Mouse (Mus musculus) neural tube, embryonic 11.5 days (tissue): ENCODE measurements at regions not wholly inside any gene's neighbourhood (a gene's known extent, or its start where the extent isn't known, plus 50 kb on each side); places are given as distances from the start of the nearest gene placed in this dataset.
A peak's percentile ranks its signal among the peaks of the same experiment; 100 is the strongest.

ENCODE experiments used
- ATAC-seq: fragments of 200-750 bp; cut with Nextera tagmentation; 2 replicates; pipeline ENCODE4 v1.8.0; 2017; ENCODE audit warnings: moderate number of reproducible peaks, mild to moderate bottlenecking, moderate TSS enrichment, moderate library complexity; ENCODE audit not compliant: insufficient read depth, low FRiP score, low TSS enrichment
- DNase-seq: peaks from one replicate; pipeline ENCODE4 v3.0.0-alpha.2; 2015; ENCODE audit warnings: low spot score
- H3K27ac ChIP-seq: fragments of 300-500 bp; sonication (generic); 2 replicates; pipeline ENCODE4 v1.5.1; 2014; ENCODE audit warnings: low read depth, mild to moderate bottlenecking, low read length
- H3K27me3 ChIP-seq: fragments of 300-500 bp; sonication (generic); 2 replicates; pipeline ENCODE4 v1.6.1; 2014; ENCODE audit warnings: mild to moderate bottlenecking, low read length, mixed read lengths; ENCODE audit not compliant: control insufficient read depth, insufficient read depth
- H3K36me3 ChIP-seq: fragments of 300-500 bp; sonication (generic); 2 replicates; pipeline ENCODE4 v1.6.1; 2014; ENCODE audit warnings: mild to moderate bottlenecking, low read length, moderate library complexity, mixed read lengths; ENCODE audit not compliant: control insufficient read depth, insufficient read depth
- H3K4me1 ChIP-seq: fragments of 300-500 bp; sonication (generic); 2 replicates; pipeline ENCODE4 v1.6.1; 2014; ENCODE audit warnings: low read length, mixed read lengths; ENCODE audit not compliant: control insufficient read depth, insufficient read depth
- H3K4me2 ChIP-seq: fragments of 300-500 bp; sonication (generic); 2 replicates; pipeline ENCODE4 v1.6.1; 2014; ENCODE audit warnings: low read depth, mild to moderate bottlenecking, moderate library complexity
- H3K4me3 ChIP-seq: fragments of 300-500 bp; sonication (generic); 2 replicates; pipeline ENCODE4 v1.5.1; 2014; ENCODE audit warnings: low read depth, low read length
- H3K9ac ChIP-seq: fragments of 300-500 bp; sonication (generic); 2 replicates; pipeline ENCODE4 v1.6.1; 2014; ENCODE audit warnings: mild to moderate bottlenecking, low read length
- H3K9me3 ChIP-seq: fragments of 300-500 bp; sonication (generic); 2 replicates; pipeline ENCODE4 v1.6.1; 2016; ENCODE audit warnings: low read length; ENCODE audit not compliant: control insufficient read depth
- WGBS: fragments of 180-500 bp; shearing (Covaris S2); extraction: QIAGEN DNeasy Blood & Tissue Kit; methylation state at CpG from one replicate; pipeline ENCODE4 v1.1.7; 2014; 5-methylcytosine and 5-hydroxymethylcytosine counted together

GRCm38 (mm10) chr2:48414596-48415481 lies 399.1 kb upstream of the Acvr2a start:
- no peaks in the 10 kb centered on the region for H3K27me3 ChIP-seq
- DNase-seq (peak; percentile 20), ATAC-seq (peak; percentile 25; the same call in 1 of the 2 replicates)
- no peaks in the 10 kb centered on the region for H3K36me3 ChIP-seq
- H3K27ac ChIP-seq: no peak overlapping the region
- H3K4me2 ChIP-seq: no peak overlapping the region
- H3K9me3 ChIP-seq: no peaks in the 10 kb centered on the region
- peaks cover 2% of the 10 kb centered on the region; the same call in 1 of the 2 replicates for H3K4me1 ChIP-seq
- H3K9ac ChIP-seq: no peak overlapping the region
- 28% methylated on average over 10 of the region's 10 CpGs for WGBS
- no peak overlapping the region for H3K4me3 ChIP-seq

GRCm38 (mm10) chr2:48416207-48416750 lies 397.6 kb upstream of the Acvr2a start:
- DNase-seq: no peak
- peak; percentile 45; the same call in 1 of the 2 replicates for ATAC-seq
- 37% methylated on average over 3 of the region's 3 CpGs for WGBS
- Histone ChIP-seq H3K4me3 (no peak overlapping the region), H3K9me3 (no peaks in the 10 kb centered on the region), H3K36me3 (no peaks in the 10 kb centered on the region), H3K27me3 (no peaks in the 10 kb centered on the region), H3K27ac (no peak overlapping the region), H3K4me1 (peaks cover 2% of the 10 kb centered on the region; the same call in 1 of the 2 replicates), H3K9ac (no peak overlapping the region), H3K4me2 (no peak overlapping the region)

GRCm38 (mm10) chr2:48417000-48417596 lies 396.8 kb upstream of the Acvr2a start:
- no peak overlapping the region for H3K9ac ChIP-seq
- no peak for DNase-seq

GRCm38 (mm10) chr2:48420791-48421190 lies 393.1 kb upstream of the Acvr2a start:
- no peak overlapping the region for H3K9ac ChIP-seq
- WGBS: 87% methylated on average over 3 of the region's 3 CpGs

More at GRCm38 (mm10) chr2:48417000-48417596, 396.8 kb upstream of the Acvr2a start:
- H3K9me3 ChIP-seq: no peaks in the 10 kb centered on the region
- 47% methylated on average over 4 of the region's 4 CpGs for WGBS
- H3K4me2 ChIP-seq: no peak overlapping the region
- peaks cover 2% of the 10 kb centered on the region; the same call in 1 of the 2 replicates for H3K4me1 ChIP-seq
- H3K27ac ChIP-seq: no peak overlapping the region
- no peaks in the 10 kb centered on the region for H3K36me3 ChIP-seq
- ATAC-seq: no peak
- H3K4me3 ChIP-seq: no peak overlapping the region
- no peaks in the 10 kb centered on the region for H3K27me3 ChIP-seq

GRCm38 (mm10) chr2:48423861-48424442 lies 390.0 kb upstream of the Acvr2a start:
- 0 out of 2 replicates have a peak overlapping the region, but pooled peaks have one; percentile 15 for H3K9ac ChIP-seq
- H3K27ac ChIP-seq: 0 out of 2 replicates have a peak overlapping the region, but pooled peaks have one; percentile 42
- H3K9me3 ChIP-seq: no peaks in the 10 kb centered on the region
- H3K4me2 ChIP-seq: peak overlapping the region; percentile 19; the same call in 1 of the 2 replicates
- H3K27me3 ChIP-seq: no peaks in the 10 kb centered on the region
- H3K36me3 ChIP-seq: no peaks in the 10 kb centered on the region
- peak; percentile 67; the same call in 1 of the 2 replicates for ATAC-seq
- H3K4me1 ChIP-seq: peaks cover 23% of the 10 kb centered on the region; the same call in 1 of the 2 replicates
- H3K4me3 ChIP-seq: no peak overlapping the region
- WGBS: 19% methylated on average over 9 of the region's 9 CpGs
- no peak for DNase-seq

More at GRCm38 (mm10) chr2:48420791-48421190, 393.1 kb upstream of the Acvr2a start:
- DNase-seq (no peak), ATAC-seq (no peak)
- H3K4me1 ChIP-seq: peaks cover 19% of the 10 kb centered on the region; the same call in 1 of the 2 replicates
- H3K4me3 ChIP-seq: no peak overlapping the region
- H3K27ac ChIP-seq: no peak overlapping the region
- H3K4me2 ChIP-seq: no peak overlapping the region
- H3K9me3 ChIP-seq: no peaks in the 10 kb centered on the region
- H3K36me3 ChIP-seq: no peaks in the 10 kb centered on the region
- H3K27me3 ChIP-seq: no peaks in the 10 kb centered on the region

GRCm38 (mm10) chr2:48424562-48424961 lies 389.3 kb upstream of the Acvr2a start:
- Histone ChIP-seq H3K4me3 (no peak overlapping the region), H3K27ac (no peak overlapping the region), H3K36me3 (no peaks in the 10 kb centered on the region), H3K9me3 (no peaks in the 10 kb centered on the region), H3K27me3 (no peaks in the 10 kb centered on the region), H3K4me2 (no peak overlapping the region), H3K4me1 (peaks cover 23% of the 10 kb centered on the region; the same call in 1 of the 2 replicates), H3K9ac (no peak overlapping the region)
- 15% methylated on average over 9 of the region's 9 CpGs for WGBS
- ATAC-seq (peak; percentile 24; the same call in 1 of the 2 replicates), DNase-seq (no peak)

DNA sequence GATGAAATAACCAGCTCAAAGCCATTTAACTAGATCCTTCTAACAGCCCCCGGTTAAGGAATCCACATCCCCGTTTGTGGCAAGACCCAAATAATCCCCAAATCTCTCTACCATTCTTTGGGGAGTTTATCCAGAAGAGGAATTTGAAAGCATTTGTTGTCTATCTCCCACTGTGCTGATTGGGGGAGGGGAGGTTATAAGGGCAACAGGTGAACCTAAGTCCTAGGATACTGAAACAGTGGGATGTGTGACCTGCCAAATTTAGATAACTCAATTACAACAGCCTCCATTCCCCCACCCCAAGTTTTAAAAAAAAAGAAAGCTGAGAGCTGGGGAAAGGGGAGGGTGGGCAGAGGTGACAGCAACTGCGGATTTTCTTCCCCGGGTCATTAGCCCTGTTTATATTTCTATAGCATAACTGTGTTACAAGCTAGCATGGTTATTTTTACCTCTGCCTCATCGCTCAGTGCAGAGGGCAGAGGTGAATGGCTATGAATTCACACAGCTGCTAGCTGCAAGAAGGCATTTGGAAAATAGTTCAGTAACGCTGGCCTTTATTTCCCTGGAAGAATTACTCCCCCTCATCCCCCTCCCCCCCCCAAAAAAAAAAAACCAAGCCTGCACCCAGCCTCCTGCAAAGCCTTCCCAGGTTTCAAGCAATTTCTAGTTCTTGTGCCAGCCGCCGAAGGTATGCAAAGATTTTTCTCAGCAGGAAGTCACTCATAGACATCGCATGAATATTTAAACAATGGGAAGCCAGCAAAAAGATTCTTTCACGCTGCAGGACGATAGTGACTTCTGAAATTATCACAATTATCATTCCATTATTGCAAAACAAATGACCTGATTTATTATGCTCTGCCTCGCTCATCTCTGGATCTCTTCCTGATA lies 388.5 kb upstream of the Acvr2a start:
- Histone ChIP-seq H3K4me2 (no peak overlapping the region), H3K4me1 (peaks cover 23% of the 10 kb centered on the region; the same call in 1 of the 2 replicates), H3K9ac (no peak overlapping the region), H3K36me3 (no peaks in the 10 kb centered on the region), H3K27me3 (no peaks in the 10 kb centered on the region), H3K27ac (no peak overlapping the region), H3K4me3 (no peak overlapping the region), H3K9me3 (no peaks in the 10 kb centered on the region)
- 16% methylated on average over 12 of the region's 12 CpGs for WGBS
- peak; percentile 20 for DNase-seq
- ATAC-seq: no peak
